Mouse (Mus musculus): ENCODE results near the gene Klf6.

GRCm38 (mm10) chr13:5837174-5837777 is 24.0 kb upstream of the Klf6 start:
- no peak for TF ChIP-seq GATA1 (IDR thresholded peaks at IDR 0.05; ENCODE audit: borderline replicate concordance, low read length)
- no peak for TF ChIP-seq FLI1 (IDR thresholded peaks at IDR 0.05; ENCODE audit: low read length)

Data from megakaryocyte, embryonic 14.5 days (primary cell).